Mouse (Mus musculus) adrenal gland, postnatal 14 days (tissue): Measurements from ENCODE around the gene Olfr472. TPM values are rescaled to one million over a fixed set of nuclear protein-coding genes. Genes with fewer than 3 reads are reported as not detected.
"Not testable (repeated sequence)": the region's sequence is repeated elsewhere in the genome, so short reads cannot be mapped to it uniquely, and the experiment has no call there.

Experiments
- DNase-seq: peaks from one replicate; pipeline ENCODE4 v3.0.0; 2021; ENCODE audit warnings: mixed read lengths
- long read RNA-seq, 2 experiments: library from polyadenylated mRNA; stranded (forward); transcript quantifications; one replicate each; pipeline ENCODE4 v2.0.0; 2021
- total RNA-seq: library from RNA; stranded (reverse); gene quantifications from 2 replicates; pipeline ENCODE4 v1.2.3, GENCODE M21; 2021

Olfr472 gene
- not detected in 2 replicates for total RNA-seq
- long read RNA-seq, experiment 1 = 0 reads
- long read RNA-seq, experiment 2 = 0 reads

DNA sequence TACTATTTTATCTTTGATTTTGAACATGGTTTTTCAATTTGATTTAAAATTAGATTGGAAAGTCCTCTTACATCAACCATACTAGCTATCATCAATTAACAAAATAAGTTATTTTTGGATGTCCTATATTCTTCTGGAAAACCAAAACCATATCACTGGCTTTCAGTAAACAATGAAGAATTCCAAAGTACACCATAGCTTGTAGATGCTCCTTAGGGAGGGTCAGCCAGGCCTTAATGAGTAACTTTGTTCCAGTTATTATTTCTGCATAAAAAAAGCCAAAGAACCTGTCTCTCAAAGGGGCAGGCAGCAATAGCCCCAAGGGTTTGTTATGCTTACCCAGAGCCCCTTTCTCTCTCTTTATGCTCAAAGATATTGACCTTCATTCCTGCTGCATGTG, at the start of gene Olfr472:
Gene Olfr472, plus strand, starts transcription at position 301 of the 400 bp plus-strand sequence.
- no peak for DNase-seq

DNA sequence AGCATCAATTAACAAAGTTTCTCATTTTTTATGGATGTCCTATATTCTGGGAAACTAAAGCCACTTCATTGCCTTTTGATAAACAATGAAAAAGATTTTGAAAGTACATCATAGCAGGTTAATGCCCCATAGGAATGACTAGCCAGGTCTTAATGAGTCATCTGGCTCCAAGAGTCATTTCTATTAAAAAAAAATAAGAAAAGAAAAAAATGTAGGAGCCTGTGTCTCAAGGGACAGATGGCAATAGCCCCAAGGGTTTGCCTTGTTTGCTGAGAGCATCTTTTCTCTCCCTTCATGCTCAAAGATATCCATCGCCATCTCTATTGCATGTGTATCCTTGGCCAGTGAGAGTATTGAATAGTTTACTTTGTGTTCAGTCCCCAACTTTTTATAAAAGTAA, 32.4 kb downstream of the Olfr472 start, which contains the start of gene Olfr473:
Gene Olfr473, plus strand, starts transcription at position 301 of the 400 bp plus-strand sequence.
- DNase-seq = no peak

DNA sequence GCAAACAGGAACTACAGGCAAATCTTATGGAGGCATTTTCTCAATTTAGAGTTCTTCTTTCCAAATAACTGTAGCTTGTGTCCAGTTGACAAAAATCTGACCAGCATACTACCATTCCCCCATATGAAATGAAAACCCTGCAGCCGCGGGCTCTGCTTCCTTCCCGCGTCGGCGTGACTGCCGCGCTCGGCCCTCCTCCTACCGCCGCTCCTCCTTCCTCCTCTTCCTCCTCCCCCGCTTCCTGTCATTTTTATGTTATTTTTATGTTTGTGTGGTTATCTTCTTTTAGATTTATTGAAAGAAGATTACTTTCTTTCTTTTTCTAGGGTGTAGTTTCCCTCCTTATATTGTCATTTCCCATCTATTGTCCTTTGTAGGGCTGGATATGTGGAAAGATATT, 54.8 kb downstream of the Olfr472 start:
- DNase-seq = not testable (repeated sequence)

DNA sequence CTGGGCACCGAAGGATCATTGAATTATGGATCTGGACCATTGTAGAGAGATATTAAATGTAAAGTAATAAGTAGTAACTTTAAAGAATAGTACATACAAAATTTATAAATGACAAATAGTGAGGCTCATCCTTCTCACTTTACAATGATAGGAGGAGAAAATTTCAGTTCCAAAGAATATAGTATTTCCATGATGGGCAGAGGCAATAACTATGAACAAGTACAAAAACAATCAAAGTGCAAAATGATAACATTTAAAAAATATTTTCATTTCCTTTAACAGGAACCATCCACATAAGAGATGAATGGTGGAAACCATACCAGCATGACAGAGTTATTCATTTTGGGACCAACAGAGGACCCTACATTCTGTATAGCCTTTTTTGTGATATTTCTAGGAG, 56.6 kb downstream of the Olfr472 start, which contains the start of gene Olfr474:
Gene Olfr474, plus strand, starts transcription at position 301 of the 400 bp plus-strand sequence.
- DNase-seq = no peak

Other genes starting within 250 kb of the Olfr472 start
- not detected in 2 replicates for gene Cyb5r2, start 139.9 kb upstream of the Olfr472 start, total RNA-seq
- not detected in 2 replicates for gene Ovch2, start 96.7 kb upstream of the Olfr472 start, total RNA-seq
- not detected in 2 replicates for gene Olfr467, start 85.6 kb upstream of the Olfr472 start, total RNA-seq
- not detected in 2 replicates for gene Olfr469, start 72.4 kb upstream of the Olfr472 start, total RNA-seq
- not detected in 2 replicates for gene Olfr470, start 50.4 kb upstream of the Olfr472 start, total RNA-seq
- not detected in 2 replicates for gene Olfr473, start 32.5 kb downstream of the Olfr472 start, total RNA-seq
- gene Olfr474, start 56.7 kb downstream of the Olfr472 start, total RNA-seq = not detected in 2 replicates
- not detected in 2 replicates for gene Olfr476, start 66.9 kb downstream of the Olfr472 start, total RNA-seq
- gene Olfr477, start 88.8 kb downstream of the Olfr472 start, total RNA-seq = not detected in 2 replicates
- not detected in 2 replicates for gene Olfr478, start 136.1 kb downstream of the Olfr472 start, total RNA-seq
- gene Olfr479, start 152.8 kb downstream of the Olfr472 start, total RNA-seq = not detected in 2 replicates
- not detected in 2 replicates for gene Olfr480, start 169.4 kb downstream of the Olfr472 start, total RNA-seq
- not detected in 2 replicates for gene Olfr481, start 182.0 kb downstream of the Olfr472 start, total RNA-seq
- gene Olfr482, start 199.7 kb downstream of the Olfr472 start, total RNA-seq = 1.7 and 2.4 TPM in 2 replicates
- not detected in 2 replicates for gene Olfr483, start 202.9 kb downstream of the Olfr472 start, total RNA-seq
- not detected in 2 replicates for gene Olfr484, start 229.5 kb downstream of the Olfr472 start, total RNA-seq